Mouse (Mus musculus): ENCODE results near the gene Tbc1d22a.

DNA sequence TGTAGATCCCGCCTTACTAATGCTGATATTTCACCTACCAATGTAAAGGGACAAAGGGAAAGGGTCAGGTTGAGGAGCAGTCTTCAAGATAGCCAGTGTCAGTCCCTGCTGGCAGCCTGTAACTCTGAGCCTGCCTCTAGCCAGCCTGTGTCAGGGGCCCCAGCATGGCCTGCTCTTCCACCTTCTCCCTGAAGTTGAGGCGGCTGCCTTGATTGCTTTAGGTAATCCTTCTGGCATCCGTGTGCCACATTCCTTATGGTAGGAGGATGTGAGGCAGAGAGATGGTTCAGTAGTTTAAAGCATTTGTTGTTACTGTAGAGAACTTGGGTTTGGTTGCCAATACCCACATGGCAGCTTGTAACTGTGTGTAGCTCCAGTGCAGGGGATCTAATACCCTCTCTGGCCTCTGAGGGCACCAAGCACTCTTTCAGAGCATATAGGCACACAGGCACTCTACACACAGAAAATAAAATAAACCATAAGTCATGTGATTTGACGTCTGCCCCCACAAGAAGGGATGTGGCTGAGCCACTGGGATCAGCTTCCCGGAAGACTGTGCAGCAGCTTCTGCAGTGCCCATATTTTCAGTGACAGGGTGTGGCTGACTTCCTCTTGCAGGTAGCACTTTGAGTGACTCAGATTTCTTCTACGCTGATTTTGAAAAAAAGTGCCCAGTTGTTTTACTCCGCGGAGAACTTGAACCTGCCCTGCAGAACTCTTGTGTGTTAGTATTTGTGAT lies 128.5 kb downstream of the Tbc1d22a start:
- TF ChIP-seq POLR2A (IDR thresholded peaks at IDR 0.05; ENCODE audit: control insufficient read depth, low read depth, low read length) (no peak), CTCF (IDR thresholded peaks at IDR 0.05; ENCODE audit: control insufficient read depth, insufficient read depth, insufficient replicate concordance, low read depth, low read length) (no peak)

Data from testis, adult 2 months (tissue).